Mouse (Mus musculus) adrenal gland, adult 18-20 months (tissue): ENCODE measurements around the gene Nfib. TPM values are rescaled to one million over a fixed set of nuclear protein-coding genes. Genes with fewer than 3 reads are reported as not detected.

ENCODE experiments used
- DNase-seq, 2 experiments: peaks; one replicate each; pipeline ENCODE4 v3.0.0; 2021 to 2022; ENCODE audit warnings: low spot score in 2 of 2
- long read RNA-seq, 2 experiments: library from polyadenylated mRNA; stranded (forward); transcript quantifications; one replicate each; pipeline ENCODE4 v2.0.0; 2021
- total RNA-seq, 2 experiments: library from RNA; stranded (reverse); gene quantifications; 1 replicate in 1 of 2; 2 replicates in 1 of 2; pipeline ENCODE4 v1.2.3; 2021

The Nfib gene
- total RNA-seq, result 10 to 100 TPM; 61.8 to 76.3 TPM
- long read RNA-seq, experiment 1, full-length matches to known transcripts, result 13 of 18 reads
- long read RNA-seq, experiment 1, partial matches to known transcripts, result 0 of 18 reads
- long read RNA-seq, experiment 1, other reads (novel, unspliced or antisense), result 5 of 18 reads
- long read RNA-seq, experiment 2, full-length matches to known transcripts, result 11 of 26 reads
- long read RNA-seq, experiment 2, partial matches to known transcripts, result 1 of 26 reads
- long read RNA-seq, experiment 2, other reads (novel, unspliced or antisense), result 14 of 26 reads

GRCm38 (mm10) chr4:82704841-82705794, at the start of gene Nfib:
Gene Nfib (minus strand): TSS chr4:82705750.
- no peak for DNase-seq

GRCm38 (mm10) chr4:82735764-82736163, 30.2 kb upstream of the Nfib start:
- DNase-seq, result no peak

- DNase-seq, result no peak
These were observed 29.4 kb upstream of the Nfib start for GRCm38 (mm10) chr4:82734765-82735481.

- DNase-seq, result no peak
These were observed 28.8 kb upstream of the Nfib start for GRCm38 (mm10) chr4:82734348-82734747.

- no peak for DNase-seq
These were observed 28.1 kb upstream of the Nfib start for GRCm38 (mm10) chr4:82733636-82734035.

GRCm38 (mm10) chr4:82730248-82730887, 24.8 kb upstream of the Nfib start:
- DNase-seq, result no peak

- DNase-seq, result no peak
These were observed 18.5 kb upstream of the Nfib start for GRCm38 (mm10) chr4:82724058-82724457.

GRCm38 (mm10) chr4:82723048-82723447, 17.5 kb upstream of the Nfib start:
- no peak for DNase-seq

GRCm38 (mm10) chr4:82715833-82716232, 10.3 kb upstream of the Nfib start:
- no peak for DNase-seq

GRCm38 (mm10) chr4:82711611-82712295, 6.2 kb upstream of the Nfib start:
- DNase-seq, result no peak

- no peak for DNase-seq
These were observed 4.1 kb upstream of the Nfib start for GRCm38 (mm10) chr4:82709666-82710065.

GRCm38 (mm10) chr4:82706012-82706411, 462 bp upstream of the Nfib start:
- DNase-seq, result no peak

GRCm38 (mm10) chr4:82704079-82704830, 1.3 kb downstream of the Nfib start:
- no peak for DNase-seq

- DNase-seq, result no peak
These were observed 2.7 kb downstream of the Nfib start for GRCm38 (mm10) chr4:82702808-82703207.

- DNase-seq, result no peak
These were observed 6.0 kb downstream of the Nfib start for GRCm38 (mm10) chr4:82699504-82699903.

- DNase-seq, result no peak
These were observed 6.9 kb downstream of the Nfib start for GRCm38 (mm10) chr4:82698616-82699015.

GRCm38 (mm10) chr4:82697151-82697550, 8.4 kb downstream of the Nfib start:
- no peak for DNase-seq

GRCm38 (mm10) chr4:82695760-82696501, 9.6 kb downstream of the Nfib start:
- DNase-seq, result no peak

GRCm38 (mm10) chr4:82692009-82692326, 13.6 kb downstream of the Nfib start:
- DNase-seq, result no peak
